Mouse (Mus musculus): ENCODE data around the gene AC141477.1.

AC141477.1 gene

DNA sequence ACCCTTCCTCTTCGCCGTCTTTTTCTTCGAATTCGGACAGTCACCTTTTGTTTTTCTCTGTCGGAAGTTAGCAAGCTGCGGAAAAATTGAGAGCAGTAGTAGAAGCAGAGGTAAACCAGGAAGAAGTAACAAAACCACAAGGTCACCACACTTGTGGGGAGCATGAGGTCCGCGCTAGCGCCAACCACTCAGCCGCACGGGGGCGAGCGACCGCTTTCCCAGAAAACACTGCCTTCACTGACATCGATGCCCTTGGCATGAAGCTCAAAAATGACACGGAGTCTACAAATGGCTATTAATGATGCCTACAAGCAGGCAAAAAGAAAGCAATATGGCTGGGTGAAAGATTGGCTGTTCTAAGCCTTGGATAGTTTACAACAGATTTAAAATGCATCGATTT is at the start of gene AC141477.1:
Gene AC141477.1, minus strand, starts transcription at position 164 of the 400 bp plus-strand sequence.
- DNase-seq: no peak

- no peak for DNase-seq
Observed at GRCm38 (mm10) chr10:76489205-76489604, 49.0 kb upstream of the AC141477.1 start.

GRCm38 (mm10) chr10:76488265-76488664 is 48.0 kb upstream of the AC141477.1 start:
- no peak for DNase-seq

DNA sequence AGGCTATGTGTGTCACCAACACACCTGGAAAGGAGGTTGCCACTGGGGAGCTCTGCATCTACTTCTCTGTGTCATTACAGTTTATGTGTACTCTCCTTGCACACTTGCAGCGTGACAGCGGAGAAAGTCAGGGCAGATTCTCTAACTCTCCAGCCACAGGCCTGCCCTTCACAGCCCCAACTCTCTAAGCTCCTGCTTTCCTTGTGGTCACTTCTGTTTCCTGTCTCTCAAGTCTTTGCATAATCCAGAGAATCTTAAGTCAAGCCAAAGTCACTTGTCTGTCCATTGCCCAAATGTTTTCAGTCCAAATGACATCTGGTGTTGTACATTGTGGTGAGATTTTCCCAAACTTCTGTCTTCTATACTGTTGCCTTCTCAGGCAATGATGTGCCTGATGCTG is 46.1 kb upstream of the AC141477.1 start:
- no peak for DNase-seq

GRCm38 (mm10) chr10:76481480-76481879 is 41.2 kb upstream of the AC141477.1 start:
- no peak for DNase-seq

- DNase-seq: no peak
Observed at GRCm38 (mm10) chr10:76480851-76481250, 40.6 kb upstream of the AC141477.1 start.

- DNase-seq: no peak
Observed at GRCm38 (mm10) chr10:76473759-76474158, 33.5 kb upstream of the AC141477.1 start.

DNA sequence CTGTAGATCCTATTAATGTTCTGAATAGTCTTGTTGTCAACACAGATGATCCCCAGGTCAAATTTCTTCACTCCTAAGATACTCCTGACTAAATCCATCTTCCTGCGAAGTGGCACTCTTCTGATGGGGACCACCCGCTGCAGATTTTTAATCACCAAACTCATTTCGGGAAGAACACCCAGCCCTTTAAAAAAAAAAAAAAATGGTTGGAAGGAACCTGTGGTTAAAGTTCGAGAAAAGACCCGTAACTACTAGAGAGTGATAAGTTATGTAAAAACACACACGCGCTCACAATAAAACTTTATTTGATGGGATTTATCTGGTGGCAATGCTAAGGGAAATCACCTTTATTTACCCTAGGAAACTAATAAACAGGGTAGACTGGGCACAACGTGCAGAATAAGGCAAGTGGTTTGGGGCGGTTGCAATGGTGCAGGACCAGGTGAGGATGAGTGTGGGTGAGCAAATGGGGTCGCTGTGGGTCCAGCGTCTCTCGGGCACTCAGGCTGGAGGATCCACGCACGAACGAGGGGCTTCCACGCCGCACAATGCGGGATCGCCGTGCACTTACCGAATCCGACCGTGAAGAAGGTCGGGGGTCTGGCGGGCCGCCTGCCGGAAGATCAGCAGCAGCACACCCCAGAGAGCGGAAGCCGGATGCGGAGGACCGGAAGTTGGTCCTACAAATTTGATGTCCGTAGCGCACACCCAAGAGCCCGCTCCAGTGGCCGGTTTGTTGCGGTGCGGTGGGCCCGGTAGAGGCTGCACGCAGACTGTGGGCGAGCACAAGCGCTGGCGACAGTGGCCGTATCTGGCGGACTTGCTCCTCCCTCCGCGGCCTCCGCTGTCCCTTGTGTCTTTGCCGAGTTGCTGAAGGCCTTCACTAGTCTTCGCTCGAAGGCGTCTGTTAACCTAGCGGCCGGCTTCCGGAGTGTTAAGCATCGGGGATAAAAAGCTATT is 28.2 kb upstream of the AC141477.1 start, which contains the start of the genes Mcm3ap and Ybey:
Gene Mcm3ap, plus strand, starts transcription at position 725 of the 960 bp plus-strand sequence.
Gene Ybey, minus strand, starts transcription at position 912 of the 960 bp plus-strand sequence.
- DNase-seq: peak; percentile 93 to 94

- DNase-seq: no peak
Observed at GRCm38 (mm10) chr10:76462721-76463120, 22.5 kb upstream of the AC141477.1 start.

GRCm38 (mm10) chr10:76462312-76462711 is 22.1 kb upstream of the AC141477.1 start:
- no peak for DNase-seq

DNA sequence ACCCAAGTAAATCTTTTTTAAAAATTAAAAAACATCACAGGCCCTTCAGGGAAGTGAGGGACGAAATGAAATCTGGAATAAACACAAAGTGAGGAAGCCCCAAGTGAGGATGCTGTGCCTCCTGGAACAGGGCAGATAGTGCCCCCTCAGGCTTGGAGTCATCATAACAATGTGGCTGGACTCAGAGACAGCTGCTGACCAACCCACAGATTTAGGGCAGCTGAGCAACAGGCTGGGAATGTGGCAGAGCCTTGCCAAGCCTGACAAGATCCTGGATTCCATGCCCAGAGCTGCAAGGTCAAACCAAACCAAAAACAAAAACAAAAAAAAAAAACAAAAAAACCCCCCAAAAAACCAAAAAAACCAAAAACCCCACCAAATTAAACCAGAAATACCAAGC is 21.0 kb upstream of the AC141477.1 start:
- DNase-seq: no peak

DNA sequence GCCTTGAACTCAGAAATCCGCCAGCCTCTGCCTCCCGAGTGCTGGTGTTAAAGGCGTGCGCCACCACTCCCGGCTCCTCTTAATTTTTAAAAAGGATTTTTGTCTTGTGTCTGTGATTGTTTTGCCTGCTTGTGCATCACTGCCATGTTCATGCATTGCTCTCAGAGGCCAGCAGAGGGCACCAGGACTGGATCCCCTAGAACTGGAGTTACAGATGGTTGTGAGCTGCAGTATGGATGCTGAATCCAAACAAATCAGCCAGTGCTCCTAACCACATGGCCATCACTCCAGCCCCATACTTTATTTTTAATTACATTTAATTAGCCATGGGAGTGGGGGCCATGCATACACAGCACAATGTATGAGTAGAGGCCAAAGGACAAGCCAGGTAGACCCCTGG is 15.0 kb upstream of the AC141477.1 start:
- peak; percentile 69 to 80 for DNase-seq

DNA sequence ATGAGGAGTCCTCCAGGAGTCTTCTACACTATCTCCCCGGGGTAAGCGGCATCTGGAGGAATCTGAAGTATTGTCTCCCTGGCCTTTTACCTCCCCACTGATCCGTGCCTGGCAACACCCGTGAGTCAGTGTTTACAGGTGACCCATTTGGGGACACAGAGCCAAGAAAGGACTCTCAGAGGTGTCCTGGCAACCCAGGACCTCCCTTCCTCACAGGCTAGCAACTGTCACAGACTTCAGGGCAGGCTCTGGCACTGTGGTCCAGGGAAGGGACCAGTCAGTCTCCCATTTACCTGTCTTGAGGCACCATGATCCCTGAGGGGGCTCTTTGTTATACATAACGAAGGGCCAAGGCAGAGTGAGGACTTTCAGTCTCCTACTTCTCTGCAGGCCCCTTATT is 8.6 kb upstream of the AC141477.1 start, which contains the start of gene 2610028H24Rik:
Gene 2610028H24Rik, plus strand, starts transcription at position 231 of the 400 bp plus-strand sequence.
- DNase-seq: no peak

GRCm38 (mm10) chr10:76447406-76448229 is 7.4 kb upstream of the AC141477.1 start:
- DNase-seq: no peak

DNA sequence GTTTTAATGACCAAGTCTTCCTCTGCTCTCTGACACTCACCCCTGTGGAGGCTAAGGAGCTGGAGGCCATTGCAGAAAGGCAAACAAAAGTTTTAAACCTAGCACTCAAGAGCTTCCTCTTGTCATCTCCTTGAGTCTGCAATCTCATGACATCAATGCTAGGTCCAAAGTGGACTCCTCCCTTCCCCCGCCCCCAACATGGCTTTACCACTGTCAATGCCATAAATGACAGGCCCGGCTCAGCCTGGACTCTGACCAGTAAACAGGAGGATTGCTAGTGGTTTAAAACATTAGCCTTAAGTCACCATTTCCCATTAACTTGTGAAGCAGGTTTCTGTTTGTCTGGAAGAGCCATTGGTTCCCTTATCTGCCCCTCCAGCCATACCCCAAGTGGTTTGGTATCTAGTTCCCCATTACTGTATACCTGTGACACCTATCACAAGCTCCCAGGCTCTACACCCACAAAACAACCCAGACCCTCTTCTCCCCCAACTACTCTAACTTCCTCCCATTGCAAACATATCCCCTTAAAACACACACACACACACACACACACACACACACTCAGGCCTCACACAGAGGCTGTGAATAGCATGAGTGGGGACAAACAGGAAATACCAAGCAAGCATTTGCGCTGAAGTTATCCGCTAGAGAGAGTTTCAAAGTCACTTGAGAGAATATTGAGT is 5.9 kb upstream of the AC141477.1 start:
- DNase-seq: no peak

- DNase-seq: peak; percentile 98 to 99
Observed at GRCm38 (mm10) chr10:76442178-76443088, 2.2 kb upstream of the AC141477.1 start, which contains the start of gene Pcnt. Gene Pcnt (minus strand): TSS chr10:76442786.

DNA sequence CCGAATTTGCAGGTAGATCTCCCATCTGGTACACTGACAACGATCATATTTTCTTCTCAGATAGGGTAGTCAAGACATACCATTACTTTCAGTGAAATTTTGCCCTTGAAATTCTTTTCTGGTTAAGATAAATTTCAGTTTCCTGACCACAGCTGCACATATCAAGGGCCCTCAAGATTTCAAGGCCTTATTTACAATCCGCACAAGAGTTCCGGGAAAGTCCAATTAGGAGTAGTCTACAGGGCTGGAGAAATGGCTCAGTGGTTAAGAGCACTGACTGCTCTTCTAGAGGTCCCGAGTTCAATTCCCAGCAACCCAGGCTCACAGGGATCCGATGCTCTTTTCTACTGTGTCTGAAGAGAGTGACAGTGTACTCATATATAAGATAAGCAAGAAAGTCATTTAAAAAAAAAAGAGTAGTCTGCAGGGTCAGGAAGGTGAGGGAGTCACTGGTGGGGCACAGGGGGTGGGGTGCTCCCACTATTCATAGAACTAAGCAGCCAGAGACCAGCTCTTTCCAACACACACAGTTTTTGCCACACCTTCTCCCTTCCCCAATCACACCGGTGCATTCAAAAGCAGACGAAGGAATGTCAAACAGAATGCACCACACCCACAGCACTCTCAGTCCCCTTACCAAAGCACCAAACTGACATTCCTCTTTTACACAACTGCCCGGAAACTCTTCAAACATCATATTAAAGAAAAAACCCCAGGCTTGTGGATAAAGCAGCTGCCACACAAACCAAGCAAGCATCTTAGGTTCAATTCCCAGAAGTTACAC is 945 bp downstream of the AC141477.1 start:
- DNase-seq: no peak

GRCm38 (mm10) chr10:76433925-76434324 is 6.3 kb downstream of the AC141477.1 start:
- no peak for DNase-seq

GRCm38 (mm10) chr10:76425674-76426073 is 14.6 kb downstream of the AC141477.1 start:
- no peak for DNase-seq

DNA sequence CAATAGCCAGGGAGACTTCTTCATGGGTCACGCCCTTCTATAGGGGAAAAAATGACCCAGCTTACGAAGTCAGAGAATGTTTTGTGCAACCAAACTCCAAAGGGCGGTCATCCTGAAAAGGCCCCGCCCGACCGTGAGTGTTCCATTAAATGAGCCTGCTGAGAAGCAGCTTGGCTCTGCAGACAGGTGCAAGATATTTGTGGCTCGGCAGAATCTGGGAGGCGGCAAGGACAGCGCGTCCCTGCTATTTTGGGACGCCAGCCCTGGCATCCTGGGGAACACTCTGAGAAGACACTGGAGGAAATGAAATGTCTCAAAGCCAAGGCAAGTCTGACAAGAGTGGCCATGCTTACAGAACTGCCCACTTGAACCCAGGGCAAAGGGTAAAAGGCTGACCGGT is 23.4 kb downstream of the AC141477.1 start:
- peak in 1 of 2 experiments; percentile 20 for DNase-seq

GRCm38 (mm10) chr10:76408520-76408919 is 31.7 kb downstream of the AC141477.1 start:
- no peak for DNase-seq

All from cerebellum, postnatal 14 days (tissue).